Mouse (Mus musculus) E14TG2a.4 (cell line): ENCODE results near the gene Smco4.

ENCODE experiments used
- H3K27me3 ChIP-seq: 2 replicates; pipeline ENCODE4 v1.6.1; 2014; ENCODE audit warnings: low read length, control low read depth; ENCODE audit not compliant: insufficient read depth
- H3K36me3 ChIP-seq: 2 replicates; pipeline ENCODE4 v1.6.1; 2014; ENCODE audit warnings: low read length, control low read depth; ENCODE audit not compliant: insufficient read depth
- H3K4me1 ChIP-seq: replicated peaks from 2 replicates; pipeline ENCODE4 v1.6.1; 2014; ENCODE audit warnings: low read depth, low read length, control low read depth
- H3K4me3 ChIP-seq: replicated peaks from 2 replicates; pipeline ENCODE4 v1.5.1; 2014; ENCODE audit warnings: mild to moderate bottlenecking, low read length
- H3K9me3 ChIP-seq: 2 replicates; pipeline ENCODE4 v1.6.1; 2014; ENCODE audit warnings: low read length, control low read depth
- CTCF ChIP-seq: conservative IDR thresholded peaks from 2 replicates; pipeline ENCODE4 v1.5.1; 2014; ENCODE audit warnings: low read length
- NANOG ChIP-seq: IDR thresholded peaks from 2 replicates; pipeline ENCODE4 v1.6.1; 2014; ENCODE audit warnings: borderline replicate concordance, low read length, mixed read lengths
- POU5F1 ChIP-seq: IDR thresholded peaks from 2 replicates; pipeline ENCODE4 v1.6.1; 2014; ENCODE audit warnings: low read length, borderline replicate concordance

Smco4 gene

GRCm38 (mm10) chr9:15560451-15560850, 67.2 kb downstream of the Smco4 start:
- no peak for TF ChIP-seq POU5F1
- no peak for TF ChIP-seq CTCF
- no peaks in the 10 kb centered on the region for H3K27me3 ChIP-seq
- no peak overlapping the region for H3K4me3 ChIP-seq
- peaks cover 11% of the 10 kb centered on the region; the same call in 1 of the 2 replicates for H3K9me3 ChIP-seq
- no peaks in the 10 kb centered on the region for H3K36me3 ChIP-seq
- H3K4me1 ChIP-seq = no peaks in the 10 kb centered on the region

- peaks cover 11% of the 10 kb centered on the region; the same call in 1 of the 2 replicates for H3K9me3 ChIP-seq
- TF ChIP-seq NANOG (no peak), CTCF (no peak), POU5F1 (no peak)
- no peaks in the 10 kb centered on the region for H3K36me3 ChIP-seq
- H3K27me3 ChIP-seq = no peaks in the 10 kb centered on the region
- no peak overlapping the region for H3K4me3 ChIP-seq
- no peaks in the 10 kb centered on the region for H3K4me1 ChIP-seq
Observed at GRCm38 (mm10) chr9:15562353-15562752, 69.1 kb downstream of the Smco4 start.

DNA sequence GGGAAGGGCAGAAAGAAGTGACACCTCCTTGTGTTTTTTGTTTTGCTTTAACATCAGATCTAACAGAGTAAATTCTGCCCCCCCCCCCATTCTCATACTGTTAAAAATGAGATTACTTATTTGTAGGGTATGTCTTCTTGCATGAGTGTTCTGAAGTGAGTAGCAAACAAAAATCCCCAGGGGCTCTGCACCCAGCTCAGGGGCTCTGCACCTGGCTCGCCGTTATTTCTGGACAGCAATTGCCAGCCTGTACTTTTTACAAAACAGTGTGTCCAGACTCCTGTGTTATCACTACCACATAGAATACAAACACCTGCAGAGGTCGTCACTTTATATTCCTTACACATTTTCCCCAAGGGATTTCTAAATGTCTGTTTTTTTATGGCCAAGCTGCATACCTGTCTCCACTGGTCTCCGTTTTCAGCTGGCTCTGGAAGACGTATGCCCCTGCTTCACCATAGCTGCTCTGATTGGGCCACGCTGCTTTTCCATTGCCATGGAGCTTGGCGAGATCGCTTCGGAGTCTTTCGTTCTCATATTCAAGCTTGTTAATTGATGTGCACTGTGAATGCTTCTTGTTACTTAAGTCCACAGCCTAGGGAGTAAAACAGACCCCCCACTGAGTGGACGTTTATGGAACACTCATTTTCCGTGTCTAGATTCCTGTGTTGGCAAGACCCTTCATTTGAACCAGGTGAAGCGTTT, 81.7 kb downstream of the Smco4 start:
- Histone ChIP-seq H3K4me1 (no peaks in the 10 kb centered on the region), H3K9me3 (no peaks in the 10 kb centered on the region), H3K27me3 (no peaks in the 10 kb centered on the region), H3K4me3 (no peak overlapping the region), H3K36me3 (no peaks in the 10 kb centered on the region)
- no peak for TF ChIP-seq CTCF
- TF ChIP-seq NANOG = no peak
- TF ChIP-seq POU5F1 = no peak

- H3K9me3 ChIP-seq = peaks cover 4% of the 10 kb centered on the region; the same call in 1 of the 2 replicates
- H3K4me1 ChIP-seq = no peaks in the 10 kb centered on the region
- H3K4me3 ChIP-seq = no peak overlapping the region
- no peak for TF ChIP-seq POU5F1
- TF ChIP-seq CTCF = no peak
- TF ChIP-seq NANOG = no peak
- no peaks in the 10 kb centered on the region for H3K36me3 ChIP-seq
- H3K27me3 ChIP-seq = no peaks in the 10 kb centered on the region
Observed at GRCm38 (mm10) chr9:15578427-15578826, 85.2 kb downstream of the Smco4 start.

DNA sequence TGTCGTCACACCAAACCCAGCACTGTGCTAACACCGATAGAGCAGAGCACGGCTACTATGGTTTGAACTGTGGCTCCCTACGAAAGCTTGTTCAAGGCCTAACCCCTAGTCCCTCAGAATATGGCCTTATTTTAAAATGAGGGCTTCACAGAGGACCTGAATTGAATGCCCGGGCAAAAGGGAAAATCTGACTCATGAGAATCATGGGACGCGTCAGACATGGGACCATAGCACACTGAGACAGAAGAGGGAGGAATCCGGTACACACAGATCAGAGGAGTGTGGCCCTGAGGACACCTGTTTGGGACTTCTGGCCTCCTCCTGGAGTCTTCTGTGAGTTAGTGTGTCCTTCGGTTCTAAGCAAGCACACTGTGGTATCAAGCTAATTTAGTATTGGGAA, 85.7 kb downstream of the Smco4 start:
- Histone ChIP-seq H3K27me3 (no peaks in the 10 kb centered on the region), H3K4me1 (no peaks in the 10 kb centered on the region), H3K36me3 (no peaks in the 10 kb centered on the region), H3K9me3 (peaks cover 6% of the 10 kb centered on the region; the same call in 1 of the 2 replicates), H3K4me3 (no peak overlapping the region)
- no peak for TF ChIP-seq CTCF
- TF ChIP-seq POU5F1 = no peak
- no peak for TF ChIP-seq NANOG

- Histone ChIP-seq H3K27me3 (0 out of 2 replicates have a peak, but pooled peaks cover 3% of the 10 kb centered on the region), H3K36me3 (no peaks in the 10 kb centered on the region), H3K4me1 (no peaks in the 10 kb centered on the region)
Observed at GRCm38 (mm10) chr9:15580176-15580575, 86.9 kb downstream of the Smco4 start.

GRCm38 (mm10) chr9:15582026-15582425, 88.8 kb downstream of the Smco4 start:
- 0 out of 2 replicates have a peak, but pooled peaks cover 3% of the 10 kb centered on the region for H3K27me3 ChIP-seq
- H3K9me3 ChIP-seq = peaks cover 6% of the 10 kb centered on the region; the same call in 1 of the 2 replicates
- H3K36me3 ChIP-seq = no peaks in the 10 kb centered on the region
- no peaks in the 10 kb centered on the region for H3K4me1 ChIP-seq
- H3K4me3 ChIP-seq = no peak overlapping the region
- TF ChIP-seq NANOG (no peak), CTCF (no peak), POU5F1 (no peak)

More at GRCm38 (mm10) chr9:15580176-15580575, 86.9 kb downstream of the Smco4 start:
- TF ChIP-seq POU5F1 (no peak), CTCF (no peak), NANOG (no peak)
- H3K9me3 ChIP-seq = peaks cover 6% of the 10 kb centered on the region; the same call in 1 of the 2 replicates
- no peak overlapping the region for H3K4me3 ChIP-seq

DNA sequence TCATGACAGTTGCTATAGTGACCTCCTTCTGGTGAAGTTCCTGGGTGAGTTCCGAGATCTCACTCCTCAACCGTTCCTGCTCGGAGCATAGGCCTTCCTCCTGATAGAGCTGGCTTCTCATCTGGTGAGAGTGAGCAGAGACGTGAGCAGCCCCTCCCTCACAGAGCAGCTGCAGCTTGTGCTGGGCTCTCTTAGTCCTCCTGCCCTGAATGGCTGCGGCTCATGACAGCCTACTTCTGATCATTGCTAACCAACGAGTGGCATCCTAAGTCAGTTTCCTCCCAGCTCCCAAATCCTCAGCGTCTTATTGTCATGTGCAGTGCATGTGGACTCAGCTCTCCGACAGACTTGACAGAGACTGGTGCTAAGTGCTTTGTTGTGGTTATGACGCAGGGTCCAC, 91.0 kb downstream of the Smco4 start:
- Histone ChIP-seq H3K4me1 (peaks cover 9% of the 10 kb centered on the region), H3K27me3 (0 out of 2 replicates have a peak, but pooled peaks cover 3% of the 10 kb centered on the region), H3K4me3 (no peak overlapping the region), H3K36me3 (no peaks in the 10 kb centered on the region), H3K9me3 (peaks cover 6% of the 10 kb centered on the region; the same call in 1 of the 2 replicates)
- TF ChIP-seq CTCF (no peak), NANOG (no peak), POU5F1 (no peak)
